Mouse (Mus musculus) kidney, embryonic 16.5 days (tissue): Measurements from ENCODE around the gene Tab1. TPM values are rescaled to one million over a fixed set of nuclear protein-coding genes. Genes with fewer than 3 reads are reported as not detected.

Experiments
- ATAC-seq: fragments of 200-750 bp; cut with Nextera tagmentation; 2 replicates; pipeline ENCODE4 v1.8.0; 2017; ENCODE audit warnings: moderate TSS enrichment; ENCODE audit not compliant: low FRiP score, low TSS enrichment
- H3K27ac ChIP-seq: fragments of 300-500 bp; sonication (generic); 2 replicates; pipeline ENCODE4 v1.5.1; 2014; ENCODE audit warnings: low read length
- H3K27me3 ChIP-seq: fragments of 300-500 bp; sonication (generic); 2 replicates; pipeline ENCODE4 v1.6.1; 2014; ENCODE audit warnings: low read length, control low read depth, mixed read lengths; ENCODE audit not compliant: insufficient read depth
- H3K36me3 ChIP-seq: fragments of 300-500 bp; sonication (generic); 2 replicates; pipeline ENCODE4 v1.6.1; 2014; ENCODE audit warnings: low read length, control low read depth, mixed read lengths; ENCODE audit not compliant: insufficient read depth
- H3K4me1 ChIP-seq: fragments of 300-500 bp; sonication (generic); 2 replicates; pipeline ENCODE4 v1.6.1; 2014; ENCODE audit warnings: low read length, control low read depth, mixed read lengths; ENCODE audit not compliant: insufficient read depth
- H3K4me2 ChIP-seq: fragments of 300-500 bp; sonication (generic); replicated peaks from 2 replicates; pipeline ENCODE4 v1.6.1; 2014; ENCODE audit warnings: low read depth, low read length
- H3K4me3 ChIP-seq: fragments of 300-500 bp; sonication (generic); 2 replicates; pipeline ENCODE4 v1.5.1; 2014; ENCODE audit warnings: mild to moderate bottlenecking, low read length
- H3K9ac ChIP-seq: fragments of 300-500 bp; sonication (generic); replicated peaks from 2 replicates; pipeline ENCODE4 v1.6.1; 2014; ENCODE audit warnings: low read length
- H3K9me3 ChIP-seq: fragments of 300-500 bp; sonication (generic); 2 replicates; pipeline ENCODE4 v1.6.1; 2016; ENCODE audit warnings: low read length, control low read depth
- WGBS: fragments of 180-500 bp; shearing (Covaris S2); extraction: QIAGEN DNeasy Blood & Tissue Kit; methylation state at CpG from one replicate; pipeline ENCODE4 v1.1.7; 2014; 5-methylcytosine and 5-hydroxymethylcytosine counted together
- polyA plus RNA-seq: library from polyadenylated mRNA; unstranded; fragments of >200 nt; fragmentation: Nextera tagmentation; extraction: Ambion mirVana; gene quantifications from 2 replicates; pipeline ENCODE4 v1.2.1, GENCODE M21; 2015

The Tab1 gene
- polyA plus RNA-seq, result 44.1 and 44.7 TPM in 2 replicates

DNA sequence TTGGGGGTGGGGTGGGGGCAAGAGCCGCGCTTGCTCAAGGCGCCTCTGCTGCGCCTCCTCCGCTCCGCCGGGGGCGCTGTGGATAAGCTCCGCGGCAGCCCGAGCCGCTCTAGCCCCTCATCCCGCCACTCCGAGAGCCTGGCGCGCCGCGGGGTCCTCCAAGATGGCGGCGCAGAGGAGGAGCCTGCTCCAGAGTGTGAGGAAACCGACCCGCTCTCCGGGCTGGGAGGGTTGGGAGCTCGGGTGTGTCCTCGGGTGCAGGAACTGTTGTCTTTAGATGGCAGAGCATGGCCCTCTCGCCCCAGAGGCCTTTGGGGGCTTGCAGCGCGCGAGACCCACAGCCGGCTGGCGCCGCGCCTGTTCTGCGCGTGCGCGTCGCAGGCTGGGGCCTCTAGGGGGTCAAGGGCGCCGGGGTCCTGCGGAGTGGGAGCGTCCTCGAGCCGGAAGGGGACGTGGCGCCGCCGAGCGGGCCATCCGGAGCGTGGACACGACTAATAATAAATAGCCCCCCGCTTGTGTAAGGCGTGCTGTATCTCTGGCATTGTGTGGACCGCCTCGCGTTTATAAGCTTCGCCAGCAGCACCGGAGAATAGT lies at the start of gene Tab1:
Tab1 (plus strand) TSS at position 135 of the 594 bp plus-strand sequence.
- Histone ChIP-seq H3K4me2 (peak within 1 kb of the TSS; percentile 73), H3K9me3 (no peaks in the 10 kb centered on the region), H3K27ac (peak within 1 kb of the TSS; percentile 100), H3K4me1 (peaks cover 14% of the 10 kb centered on the region), H3K36me3 (no peaks in the 10 kb centered on the region; the same call in 1 of the 2 replicates), H3K27me3 (no peaks in the 10 kb centered on the region), H3K9ac (peak within 1 kb of the TSS; percentile 94), H3K4me3 (peak within 1 kb of the TSS; percentile 77)
- ATAC-seq, result peak; percentile 96
- under 1% methylated on average over 56 of the region's 59 CpGs for WGBS

DNA sequence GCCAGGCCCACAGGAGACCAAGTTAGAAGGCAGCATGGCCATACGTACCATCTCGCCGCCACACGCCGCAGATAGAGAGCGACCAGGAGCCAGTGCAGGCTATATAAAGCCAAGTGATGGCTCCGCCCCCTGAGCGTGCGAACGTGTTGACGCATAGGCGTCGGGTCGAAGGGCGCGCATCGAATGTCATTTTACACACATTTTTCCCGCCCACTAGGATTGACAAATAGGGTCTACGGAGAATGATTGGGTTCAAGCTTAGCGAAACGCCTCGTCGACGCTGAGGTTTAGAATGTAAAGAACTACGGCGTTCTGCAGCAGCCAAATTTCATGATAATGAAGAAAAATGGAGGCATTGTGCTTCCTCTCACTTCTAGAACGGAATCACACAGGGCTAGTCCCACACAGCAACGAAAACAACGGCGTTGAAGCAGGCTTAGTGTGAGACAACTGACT lies 49.6 kb upstream of the Tab1 start:
- H3K27ac ChIP-seq, result peak overlapping the region; percentile 95
- under 1% methylated on average over 30 of the region's 30 CpGs for WGBS
- peak; percentile 95 for ATAC-seq

GRCm38 (mm10) chr15:80083740-80084139 lies 49.2 kb upstream of the Tab1 start:
- H3K36me3 ChIP-seq, result peaks cover 33% of the 10 kb centered on the region
- peak overlapping the region; percentile 95 for H3K4me3 ChIP-seq
- H3K27me3 ChIP-seq, result no peaks in the 10 kb centered on the region
- H3K9me3 ChIP-seq, result no peaks in the 10 kb centered on the region; the same call in 1 of the 2 replicates
- peak overlapping the region; percentile 80 for H3K4me2 ChIP-seq
- WGBS, result under 1% methylated on average over 12 of the region's 12 CpGs
- peaks cover 29% of the 10 kb centered on the region for H3K4me1 ChIP-seq
- peak overlapping the region; percentile 95 for H3K27ac ChIP-seq
- 0 out of 2 replicates have a peak, but pooled peaks have one; percentile 16 for ATAC-seq
- H3K9ac ChIP-seq, result peak overlapping the region; percentile 71

More for the DNA sequence above, 49.6 kb upstream of the Tab1 start:
- H3K27me3 ChIP-seq, result no peaks in the 10 kb centered on the region
- H3K9ac ChIP-seq, result peak overlapping the region; percentile 99
- peak overlapping the region; percentile 80 for H3K4me2 ChIP-seq
- H3K4me3 ChIP-seq, result peak overlapping the region; percentile 95
- H3K4me1 ChIP-seq, result peaks cover 29% of the 10 kb centered on the region
- peaks cover 38% of the 10 kb centered on the region for H3K36me3 ChIP-seq
- no peaks in the 10 kb centered on the region; the same call in 1 of the 2 replicates for H3K9me3 ChIP-seq

GRCm38 (mm10) chr15:80087406-80088012 lies 45.4 kb upstream of the Tab1 start:
- H3K9ac ChIP-seq, result no peak overlapping the region
- no peaks in the 10 kb centered on the region; the same call in 1 of the 2 replicates for H3K9me3 ChIP-seq
- peaks cover 33% of the 10 kb centered on the region for H3K27me3 ChIP-seq
- H3K4me2 ChIP-seq, result no peak overlapping the region
- H3K27ac ChIP-seq, result no peak overlapping the region
- no peaks in the 10 kb centered on the region for H3K36me3 ChIP-seq
- H3K4me3 ChIP-seq, result no peak overlapping the region
- WGBS, result 81% methylated on average over 9 of the region's 9 CpGs
- ATAC-seq, result no peak
- H3K4me1 ChIP-seq, result 0 out of 2 replicates have a peak, but pooled peaks cover 4% of the 10 kb centered on the region

DNA sequence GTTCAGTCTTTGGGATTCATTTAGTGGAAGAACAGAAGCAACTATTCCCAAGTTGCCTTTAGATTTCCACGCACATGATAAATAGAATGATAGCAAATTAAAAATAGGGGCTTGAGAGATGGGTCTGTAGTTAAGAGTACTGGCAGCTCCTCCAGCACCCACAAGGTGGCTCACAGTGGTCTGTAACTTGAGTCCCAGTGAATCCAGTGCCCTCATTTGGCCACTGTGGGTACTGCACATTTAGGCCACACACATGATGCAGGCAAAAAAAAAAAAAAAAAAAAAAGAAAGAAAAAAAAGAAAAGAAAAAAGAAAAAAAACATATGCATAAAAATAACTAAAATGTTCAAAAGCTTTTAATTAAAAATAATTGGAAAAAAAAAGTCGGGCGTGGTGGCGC lies 44.3 kb upstream of the Tab1 start:
- H3K4me1 ChIP-seq, result 0 out of 2 replicates have a peak, but pooled peaks cover 4% of the 10 kb centered on the region
- H3K4me2 ChIP-seq, result no peak overlapping the region
- 29% methylated on average over 4 of the region's 4 CpGs for WGBS
- H3K9ac ChIP-seq, result no peak overlapping the region
- H3K27ac ChIP-seq, result no peak overlapping the region
- H3K27me3 ChIP-seq, result peaks cover 45% of the 10 kb centered on the region
- H3K4me3 ChIP-seq, result no peak overlapping the region
- no peak for ATAC-seq
- no peaks in the 10 kb centered on the region for H3K36me3 ChIP-seq
- no peaks in the 10 kb centered on the region; the same call in 1 of the 2 replicates for H3K9me3 ChIP-seq

DNA sequence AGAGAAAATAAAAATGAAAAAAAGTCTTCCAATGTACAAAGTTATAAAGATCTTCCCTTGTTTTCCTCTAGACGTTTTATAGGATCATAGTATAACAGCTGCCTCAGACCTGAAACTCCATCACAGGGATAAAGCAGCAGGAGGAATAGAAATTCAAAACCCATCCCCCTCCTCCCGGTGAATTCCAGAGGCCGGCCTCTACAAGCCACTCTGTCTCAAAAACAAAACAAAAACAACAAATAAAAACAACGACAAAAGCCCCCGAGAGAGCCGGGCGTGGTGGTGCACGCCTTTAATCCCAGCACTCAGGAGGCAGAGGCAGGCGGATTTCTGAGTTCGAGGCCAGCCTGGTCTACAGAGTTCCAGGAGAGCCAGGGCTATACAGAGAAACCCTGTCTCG lies 42.8 kb upstream of the Tab1 start:
- no peaks in the 10 kb centered on the region for H3K36me3 ChIP-seq
- 75% methylated on average over 11 of the region's 11 CpGs for WGBS
- ATAC-seq, result no peak
- H3K27me3 ChIP-seq, result peaks cover 47% of the 10 kb centered on the region
- H3K4me2 ChIP-seq, result peak overlapping the region; percentile 91
- no peaks in the 10 kb centered on the region; the same call in 1 of the 2 replicates for H3K9me3 ChIP-seq
- H3K9ac ChIP-seq, result no peak overlapping the region
- H3K4me3 ChIP-seq, result no peak overlapping the region
- H3K4me1 ChIP-seq, result 0 out of 2 replicates have a peak, but pooled peaks cover 4% of the 10 kb centered on the region
- no peak overlapping the region for H3K27ac ChIP-seq

GRCm38 (mm10) chr15:80090741-80091120 lies 42.2 kb upstream of the Tab1 start:
- Histone ChIP-seq H3K4me3 (peak overlapping the region; percentile 68), H3K27me3 (peaks cover 48% of the 10 kb centered on the region), H3K27ac (no peak overlapping the region), H3K36me3 (no peaks in the 10 kb centered on the region), H3K4me2 (peak overlapping the region; percentile 91), H3K4me1 (0 out of 2 replicates have a peak, but pooled peaks cover 4% of the 10 kb centered on the region), H3K9ac (peak overlapping the region; percentile 72), H3K9me3 (no peaks in the 10 kb centered on the region; the same call in 1 of the 2 replicates)
- ATAC-seq, result 0 out of 2 replicates have a peak, but pooled peaks have one; percentile 18
- WGBS, result 2% methylated on average over 17 of the region's 17 CpGs

DNA sequence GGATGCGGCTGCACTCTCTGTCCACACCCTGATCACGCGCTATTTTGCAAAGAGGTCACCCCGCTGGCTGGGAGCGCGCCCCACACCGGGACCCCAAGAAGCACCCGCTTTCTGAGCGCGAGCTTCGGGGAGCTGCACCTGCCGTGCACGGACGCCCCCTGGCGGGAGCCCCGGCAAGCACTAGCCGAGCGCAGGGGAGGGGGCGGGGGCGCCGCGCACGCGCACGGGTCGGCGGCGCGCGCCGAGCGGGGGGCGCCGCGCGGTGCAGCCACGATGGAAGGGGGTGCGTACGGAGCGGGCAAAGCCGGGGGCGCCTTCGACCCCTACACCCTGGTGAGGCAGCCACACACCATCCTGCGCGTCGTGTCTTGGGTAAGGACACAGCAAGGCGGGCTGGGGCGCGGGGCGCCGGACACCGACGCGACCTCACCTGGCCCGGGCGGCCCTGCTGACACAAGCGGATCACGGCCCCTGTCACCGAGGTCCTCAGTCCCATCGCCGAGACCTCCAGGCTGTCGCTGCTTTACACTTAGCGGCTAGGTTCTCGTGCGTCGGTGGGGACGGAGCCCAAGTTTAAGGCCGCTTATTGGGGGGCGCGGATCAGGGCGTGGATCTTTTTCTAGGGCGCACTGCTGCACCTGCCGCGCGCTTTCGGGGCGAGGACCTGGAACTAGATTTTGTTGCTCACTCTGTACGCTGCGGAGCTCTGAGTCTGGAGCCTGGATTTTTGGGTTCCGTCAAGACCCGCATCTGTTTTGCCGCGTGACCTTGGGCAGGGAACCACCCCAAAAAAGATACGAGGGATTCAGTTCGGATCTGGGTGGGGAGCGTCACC lies 41.6 kb upstream of the Tab1 start, which contains the start of the genes Syngr1 and Rpl3:
Syngr1 (plus strand) TSS at position 214 of the 835 bp plus-strand sequence.
Rpl3 (minus strand) TSS at position 748 of the 835 bp plus-strand sequence.
- 1% methylated on average over 81 of the region's 86 CpGs for WGBS
- Histone ChIP-seq H3K4me3 (peak within 1 kb of the TSS; percentile 68), H3K4me2 (peak within 1 kb of the TSS; percentile 91), H3K36me3 (no peaks in the 10 kb centered on the region), H3K27ac (no peak within 1 kb of the TSS), H3K9ac (peak within 1 kb of the TSS; percentile 72), H3K9me3 (no peaks in the 10 kb centered on the region; the same call in 1 of the 2 replicates), H3K4me1 (0 out of 2 replicates have a peak, but pooled peaks cover 4% of the 10 kb centered on the region), H3K27me3 (peaks cover 52% of the 10 kb centered on the region)
- peak; percentile 34; the same call in 1 of the 2 replicates for ATAC-seq

DNA sequence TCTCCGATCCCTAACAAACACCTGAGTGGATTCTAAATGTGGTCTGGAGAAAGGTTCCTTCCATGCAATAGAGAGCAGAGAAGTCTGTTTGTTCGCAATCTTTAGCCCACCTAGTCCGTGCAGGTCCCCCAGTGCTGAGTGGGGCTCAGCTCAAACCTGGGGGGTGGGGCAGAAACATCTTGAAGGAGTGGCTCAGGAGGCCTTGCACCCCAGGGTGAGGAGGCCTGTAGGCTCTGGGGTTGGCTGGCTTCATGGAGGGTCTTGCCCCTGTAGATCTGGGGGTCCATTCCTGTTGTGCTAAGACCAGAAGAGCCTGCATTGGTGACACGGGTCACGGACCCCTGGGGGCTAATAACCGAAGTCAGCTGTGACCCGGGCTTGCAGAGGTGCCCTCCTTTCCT lies 40.9 kb upstream of the Tab1 start:
- H3K27me3 ChIP-seq, result peaks cover 52% of the 10 kb centered on the region
- ATAC-seq, result no peak
- 21% methylated on average over 7 of the region's 7 CpGs for WGBS
- peak overlapping the region; percentile 68 for H3K4me3 ChIP-seq
- H3K36me3 ChIP-seq, result no peaks in the 10 kb centered on the region
- H3K4me1 ChIP-seq, result 0 out of 2 replicates have a peak, but pooled peaks cover 4% of the 10 kb centered on the region
- no peak overlapping the region for H3K27ac ChIP-seq
- H3K9ac ChIP-seq, result no peak overlapping the region
- no peaks in the 10 kb centered on the region for H3K9me3 ChIP-seq
- peak overlapping the region; percentile 91 for H3K4me2 ChIP-seq
